Mouse (Mus musculus) MEL (cell line): ENCODE data around the gene Osbp2. TPM values are rescaled to one million over a fixed set of nuclear protein-coding genes. Genes with fewer than 3 reads are reported as not detected.

Experiments
- DNase-seq: peaks from one replicate; pipeline ENCODE4 v3.0.0; 2011; ENCODE audit warnings: low read depth, low spot score
- H3K27ac ChIP-seq: 2 replicates; pipeline ENCODE4 v1.5.1; 2012; ENCODE audit warnings: low read depth, mild to moderate bottlenecking, control low read depth, low read length, moderate library complexity; ENCODE audit not compliant: control insufficient read depth
- H3K27me3 ChIP-seq, 2 experiments: fragments of 150-350 bp in 1 of 2; sonication (generic) in 1 of 2; 2 replicates each; pipeline ENCODE4 v1.6.1; 2012; ENCODE audit warnings: low read length in 2 of 2, mild to moderate bottlenecking in 2 of 2, improper control_type of control experiment in 1 of 2, moderate library complexity in 1 of 2; ENCODE audit not compliant: insufficient read depth in 2 of 2, control insufficient read depth in 1 of 2
- H3K36me3 ChIP-seq, 2 experiments: 2 replicates each; pipeline ENCODE4 v1.6.1; 2012 to 2014; ENCODE audit warnings: low read length in 2 of 2, improper control_type of control experiment in 1 of 2, inconsistent platforms in 1 of 2, mild to moderate bottlenecking in 1 of 2; ENCODE audit not compliant: insufficient read depth in 2 of 2, control insufficient read depth in 1 of 2
- H3K4me1 ChIP-seq, 2 experiments: fragments of 150-350 bp in 1 of 2; sonication (generic) in 1 of 2; 2 replicates each; pipeline ENCODE4 v1.6.1; 2012; ENCODE audit warnings: low read length in 2 of 2, improper control_type of control experiment in 1 of 2, mild to moderate bottlenecking in 1 of 2; ENCODE audit not compliant: insufficient read depth in 2 of 2, control insufficient read depth in 1 of 2
- H3K4me3 ChIP-seq, 2 experiments: fragments of 150-350 bp in 1 of 2; sonication (generic) in 1 of 2; 2 replicates each; pipeline ENCODE4 v1.5.1; 2012; ENCODE audit warnings: low read depth in 2 of 2, low read length in 2 of 2, mild to moderate bottlenecking in 2 of 2, moderate library complexity in 2 of 2, control low read depth in 1 of 2, improper control_type of control experiment in 1 of 2; ENCODE audit not compliant: control insufficient read depth in 1 of 2, insufficient read depth in 1 of 2
- H3K79me2 ChIP-seq: 2 replicates; pipeline ENCODE4 v1.6.1; 2012; ENCODE audit warnings: mild to moderate bottlenecking, low read length, moderate library complexity; ENCODE audit not compliant: control insufficient read depth, poor library complexity, insufficient read depth
- H3K9ac ChIP-seq: 2 replicates; pipeline ENCODE4 v1.6.1; 2012; ENCODE audit warnings: low read depth, mild to moderate bottlenecking, control low read depth, low read length, moderate library complexity; ENCODE audit not compliant: control insufficient read depth, poor library complexity, severe bottlenecking
- H3K9me3 ChIP-seq: fragments of 150-350 bp; sonication (generic); replicated peaks from 2 replicates; pipeline ENCODE4 v1.6.1; 2012; ENCODE audit warnings: mild to moderate bottlenecking, low read length, improper control_type of control experiment, moderate library complexity; ENCODE audit not compliant: insufficient read depth
- CHD1 ChIP-seq: IDR thresholded peaks from 2 replicates; pipeline ENCODE4 v1.6.1; 2012; ENCODE audit warnings: low read depth, mild to moderate bottlenecking, inconsistent platforms, low read length, improper control_type of control experiment
- CHD2 ChIP-seq: IDR thresholded peaks from 2 replicates; pipeline ENCODE4 v1.6.1; 2011; ENCODE audit warnings: low read length, improper control_type of control experiment
- CTCF ChIP-seq, 3 experiments: IDR thresholded peaks in 2 of 3; conservative IDR thresholded peaks in 1 of 3; 2 replicates each; pipeline ENCODE4 v1.5.1; 2011 to 2012; ENCODE audit warnings: low read length in 3 of 3, low read depth in 2 of 3, mild to moderate bottlenecking in 2 of 3, improper control_type of control experiment in 1 of 3, inconsistent platforms in 1 of 3, mixed read lengths in 1 of 3, moderate library complexity in 1 of 3; ENCODE audit not compliant: control insufficient read depth in 1 of 3, insufficient read depth in 1 of 3, poor library complexity in 1 of 3, severe bottlenecking in 1 of 3
- ELF1 ChIP-seq: IDR thresholded peaks from 2 replicates; pipeline ENCODE4 v1.6.1; 2014; ENCODE audit warnings: low read depth, mild to moderate bottlenecking, inconsistent platforms, low read length, improper control_type of control experiment, moderate library complexity
- KAT2A ChIP-seq: conservative IDR thresholded peaks from 2 replicates; pipeline ENCODE4 v1.6.1; 2012; ENCODE audit warnings: low read depth, low read length, improper control_type of control experiment, inconsistent platforms
- MAFK ChIP-seq: IDR thresholded peaks from 2 replicates; pipeline ENCODE4 v1.6.1; 2011; ENCODE audit warnings: low read depth, mild to moderate bottlenecking, low read length, improper control_type of control experiment, borderline replicate concordance
- MAX ChIP-seq: IDR thresholded peaks from 2 replicates; pipeline ENCODE4 v1.6.1; 2011; ENCODE audit warnings: low read length, improper control_type of control experiment
- MAZ ChIP-seq: IDR thresholded peaks from 2 replicates; pipeline ENCODE4 v1.6.1; 2012; ENCODE audit warnings: low read depth, mild to moderate bottlenecking, inconsistent platforms, low read length, improper control_type of control experiment
- MXI1 ChIP-seq: IDR thresholded peaks from 2 replicates; pipeline ENCODE4 v1.6.1; 2011; ENCODE audit warnings: mild to moderate bottlenecking, low read depth, low read length, improper control_type of control experiment
- MYC ChIP-seq: IDR thresholded peaks from 2 replicates; pipeline ENCODE4 v1.6.1; 2011; ENCODE audit warnings: low read depth, mild to moderate bottlenecking, low read length, improper control_type of control experiment, moderate library complexity
- NELFE ChIP-seq: IDR thresholded peaks from 2 replicates; pipeline ENCODE4 v1.6.1; 2011; ENCODE audit warnings: low read depth, low read length, improper control_type of control experiment
- POLR2A ChIP-seq, 2 experiments: IDR thresholded peaks; 2 replicates each; pipeline ENCODE4 v1.6.1; 2011 to 2012; ENCODE audit warnings: low read length in 2 of 2, mild to moderate bottlenecking in 2 of 2, control low read depth in 1 of 2, improper control_type of control experiment in 1 of 2, low read depth in 1 of 2, moderate library complexity in 1 of 2; ENCODE audit not compliant: control insufficient read depth in 1 of 2, insufficient read depth in 1 of 2, poor library complexity in 1 of 2
- POLR2AphosphoS2 ChIP-seq: IDR thresholded peaks from 2 replicates; pipeline ENCODE4 v1.6.1; 2011; ENCODE audit warnings: low read length, improper control_type of control experiment
- POLR2AphosphoS5 ChIP-seq: IDR thresholded peaks from 2 replicates; pipeline ENCODE4 v1.6.1; 2012; ENCODE audit warnings: low read depth, borderline replicate concordance, mild to moderate bottlenecking, inconsistent platforms, low read length, moderate library complexity, mixed read lengths
- RCOR1 ChIP-seq: IDR thresholded peaks from 2 replicates; pipeline ENCODE4 v1.6.1; 2012; ENCODE audit warnings: low read depth, mild to moderate bottlenecking, inconsistent platforms, low read length, improper control_type of control experiment
- SIN3A ChIP-seq: IDR thresholded peaks from 2 replicates; pipeline ENCODE4 v1.6.1; 2012; ENCODE audit warnings: low read length, improper control_type of control experiment, inconsistent platforms
- SMC3 ChIP-seq: IDR thresholded peaks from 2 replicates; pipeline ENCODE4 v1.6.1; 2011; ENCODE audit warnings: low read depth, low read length, improper control_type of control experiment
- TAL1 ChIP-seq: IDR thresholded peaks from 2 replicates; pipeline ENCODE4 v1.6.1; 2012; ENCODE audit warnings: mild to moderate bottlenecking, inconsistent platforms, low read length, moderate library complexity, mixed read lengths
- TBP ChIP-seq: IDR thresholded peaks from 2 replicates; pipeline ENCODE4 v1.8.0; 2011; ENCODE audit warnings: low read depth, low read length, improper control_type of control experiment
- TCF12 ChIP-seq: IDR thresholded peaks from 2 replicates; pipeline ENCODE4 v1.6.1; 2014; ENCODE audit warnings: low read depth, mild to moderate bottlenecking, inconsistent platforms, low read length, improper control_type of control experiment, moderate library complexity
- USF1 ChIP-seq: IDR thresholded peaks from 2 replicates; pipeline ENCODE4 v1.6.1; 2014; ENCODE audit warnings: low read depth, mild to moderate bottlenecking, inconsistent platforms, low read length, improper control_type of control experiment, moderate library complexity
- USF2 ChIP-seq, 2 experiments: IDR thresholded peaks; 2 replicates each; pipeline ENCODE4 v1.6.1; 2011 to 2012; ENCODE audit warnings: improper control_type of control experiment in 2 of 2, low read length in 2 of 2, borderline replicate concordance in 1 of 2, inconsistent platforms in 1 of 2, low read depth in 1 of 2, mild to moderate bottlenecking in 1 of 2; ENCODE audit not compliant: insufficient read depth in 1 of 2
- ZC3H11A ChIP-seq: IDR thresholded peaks from 2 replicates; pipeline ENCODE4 v1.6.1; 2012; ENCODE audit warnings: low read depth, mild to moderate bottlenecking, inconsistent platforms, low read length, improper control_type of control experiment
- ZKSCAN1 ChIP-seq: IDR thresholded peaks from 2 replicates; pipeline ENCODE4 v1.6.1; 2012; ENCODE audit warnings: low read depth, mild to moderate bottlenecking, inconsistent platforms, low read length, improper control_type of control experiment, moderate library complexity
- ZMIZ1 ChIP-seq: IDR thresholded peaks from 2 replicates; pipeline ENCODE4 v1.6.1; 2012; ENCODE audit warnings: low read depth, mild to moderate bottlenecking, inconsistent platforms, low read length, improper control_type of control experiment, moderate library complexity
- polyA plus RNA-seq, 2 experiments: library from polyadenylated mRNA; stranded (reverse) in 1 of 2; unstranded in 1 of 2; fragments of >175 nt in 1 of 2; fragments of >200 nt in 1 of 2; gene quantifications; 2 replicates each; pipeline versions ENCODE4 v1.2.1 to v1.2.4; 2012; ENCODE audit warnings: low replicate concordance in 2 of 2, low read depth in 1 of 2; ENCODE audit not compliant: insufficient read length in 2 of 2, insufficient read depth in 1 of 2, missing spikeins in 1 of 2
- total RNA-seq: library from RNA; depleted of rRNA; stranded (reverse); fragments of 300-350 nt; gene quantifications from 2 replicates; pipeline ENCODE4 v1.2.3, GENCODE M21; 2012

Osbp2 gene
- total and polyA plus RNA-seq, 3 experiments = 0.04 TPM; not detected in 2

GRCm38 (mm10) chr11:3696086-3696616, 167.6 kb downstream of the Osbp2 start:
- H3K79me2 ChIP-seq = no peaks in the 10 kb centered on the region

GRCm38 (mm10) chr11:3691746-3692145, 172.0 kb downstream of the Osbp2 start:
- no peaks in the 10 kb centered on the region for H3K27me3 ChIP-seq
- no peaks in the 10 kb centered on the region for H3K79me2 ChIP-seq
- TF ChIP-seq MAZ (no peak), CHD2 (no peak), SIN3A (no peak), CHD1 (no peak), TAL1 (no peak), KAT2A (no peak), NELFE (no peak), USF1 (no peak), ZC3H11A (no peak), RCOR1 (no peak), POLR2AphosphoS5 (no peak), MXI1 (no peak), CTCF (IDR thresholded peaks at IDR 0.05 in 2 of 3, conservative IDR thresholded peaks at IDR 0.05 in 1 of 3; ENCODE audit: control insufficient read depth in 1 of 3, insufficient read depth in 1 of 3, low read depth in 2 of 3, low read length in 3 of 3, poor library complexity in 1 of 3, severe bottlenecking in 1 of 3) (no peak)
- DNase-seq = no peak
- no peak overlapping the region for H3K4me3 ChIP-seq
- peaks cover 0 to 3% of the 10 kb centered on the region in 2 experiments; a peak in 1 of 4 replicates for H3K36me3 ChIP-seq
- H3K27ac ChIP-seq = no peak overlapping the region
- H3K9me3 ChIP-seq = no peaks in the 10 kb centered on the region
- H3K9ac ChIP-seq = no peak overlapping the region
- H3K4me1 ChIP-seq = no peaks in the 10 kb centered on the region

More at GRCm38 (mm10) chr11:3696086-3696616, 167.6 kb downstream of the Osbp2 start:
- no peak overlapping the region for H3K27ac ChIP-seq
- DNase-seq = no peak
- no peak overlapping the region for H3K9ac ChIP-seq
- no peak for TF ChIP-seq SMC3
- TF ChIP-seq CTCF (IDR thresholded peaks at IDR 0.05 in 2 of 3, conservative IDR thresholded peaks at IDR 0.05 in 1 of 3; ENCODE audit: control insufficient read depth in 1 of 3, insufficient read depth in 1 of 3, low read depth in 2 of 3, low read length in 3 of 3, poor library complexity in 1 of 3, severe bottlenecking in 1 of 3) = peak in 1 of 3 experiments; percentile 41; a peak in 2 of 6 replicates
- TF ChIP-seq, all 39 proteins: peak for 1
- H3K9me3 ChIP-seq = no peaks in the 10 kb centered on the region
- no peaks in the 10 kb centered on the region for H3K4me1 ChIP-seq
- H3K27me3 ChIP-seq = no peaks in the 10 kb centered on the region
- no peak overlapping the region for H3K4me3 ChIP-seq
- H3K36me3 ChIP-seq = no peaks in the 10 kb centered on the region

- peaks cover 0 to 14% of the 10 kb centered on the region in 2 experiments; a peak in 2 of 4 replicates for H3K36me3 ChIP-seq
- no peak for TF ChIP-seq CHD2
- TF ChIP-seq MAZ = no peak
- no peak for TF ChIP-seq USF2 (IDR thresholded peaks at IDR 0.05; ENCODE audit: borderline replicate concordance in 1 of 2, insufficient read depth in 1 of 2, low read depth in 1 of 2, low read length in 2 of 2)
- no peak for TF ChIP-seq POLR2AphosphoS2
- no peak for TF ChIP-seq ELF1
- no peak for TF ChIP-seq ZKSCAN1
- no peak for TF ChIP-seq MYC
- no peak for TF ChIP-seq TCF12
- TF ChIP-seq POLR2A (IDR thresholded peaks at IDR 0.05; ENCODE audit: control insufficient read depth in 1 of 2, insufficient read depth in 1 of 2, low read depth in 1 of 2, low read length in 2 of 2, poor library complexity in 1 of 2) = no peak
- TF ChIP-seq CHD1 = no peak
- TF ChIP-seq TAL1 = no peak
- no peak for TF ChIP-seq MAFK
- TF ChIP-seq MXI1 = no peak
- no peak for TF ChIP-seq ZC3H11A
- no peak for TF ChIP-seq MAX
- no peak for TF ChIP-seq NELFE
- TF ChIP-seq TBP = no peak
- TF ChIP-seq ZMIZ1 = no peak
Measured at GRCm38 (mm10) chr11:3686885-3687284, 176.8 kb downstream of the Osbp2 start.

More at GRCm38 (mm10) chr11:3686885-3687284, 176.8 kb downstream of the Osbp2 start:
- Histone ChIP-seq H3K9me3 (no peaks in the 10 kb centered on the region), H3K27me3 (no peaks in the 10 kb centered on the region), H3K4me3 (no peak overlapping the region), H3K27ac (no peak overlapping the region), H3K9ac (no peak overlapping the region), H3K79me2 (no peaks in the 10 kb centered on the region), H3K4me1 (no peaks in the 10 kb centered on the region)
- no peak for DNase-seq
